Mouse (Mus musculus): ENCODE results near the gene Hrct1.

DNA sequence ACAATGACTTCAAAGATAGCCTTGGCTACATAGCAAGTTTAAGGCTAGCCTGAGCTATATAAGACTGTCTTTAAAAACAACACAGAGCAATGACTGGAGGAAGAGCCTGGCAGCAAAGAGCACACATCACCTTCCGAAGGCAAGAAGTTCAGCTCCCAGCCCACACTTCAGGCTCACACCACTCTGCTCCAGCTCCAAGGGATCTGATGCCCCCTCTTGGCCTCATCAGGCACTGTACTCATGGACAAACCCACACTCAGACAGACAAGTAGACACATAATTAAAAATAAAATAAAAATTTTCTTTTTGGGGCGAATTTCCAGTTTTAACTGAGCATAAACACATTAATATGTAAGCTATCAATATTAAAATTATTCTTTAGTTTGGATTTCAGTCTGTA is 34.3 kb downstream of the Hrct1 start:
- TF ChIP-seq ZNF384 (IDR thresholded peaks at IDR 0.05; ENCODE audit: low read depth, low read length) (no peak), MAFK (IDR thresholded peaks at IDR 0.05; ENCODE audit: insufficient read depth, low read depth, low read length) (no peak), CHD2 (IDR thresholded peaks at IDR 0.05; ENCODE audit: low read depth, low read length) (no peak), ZC3H11A (IDR thresholded peaks at IDR 0.05; ENCODE audit: borderline replicate concordance, low read depth, low read length) (no peak)

Measured in ES-E14 (cell line).